Mouse (Mus musculus) kidney, postnatal 0 days (tissue): ENCODE data around the gene Smg8. TPM values are rescaled to one million over a fixed set of nuclear protein-coding genes. Genes with fewer than 3 reads are reported as not detected.
A peak's percentile ranks its signal among the peaks of the same experiment; 100 is the strongest.

Experiments
- ATAC-seq: fragments of 200-750 bp; cut with Nextera tagmentation; replicated peaks from 2 replicates; pipeline ENCODE4 v1.8.0; 2017; ENCODE audit warnings: low read depth, moderate number of reproducible peaks, moderate TSS enrichment, moderate library complexity; ENCODE audit not compliant: low FRiP score
- DNase-seq: peaks from one replicate; pipeline ENCODE4 v3.0.0-alpha.2; 2016; ENCODE audit warnings: low spot score
- H3K27ac ChIP-seq: fragments of 300-500 bp; sonication (generic); 2 replicates; pipeline ENCODE4 v1.5.1; 2014; ENCODE audit warnings: mild to moderate bottlenecking
- H3K27me3 ChIP-seq: fragments of 300-500 bp; sonication (generic); 2 replicates; pipeline ENCODE4 v1.6.1; 2014; ENCODE audit warnings: low read length, mixed read lengths; ENCODE audit not compliant: insufficient read depth
- H3K36me3 ChIP-seq: fragments of 300-500 bp; sonication (generic); 2 replicates; pipeline ENCODE4 v1.6.1; 2014; ENCODE audit warnings: low read length, mixed read lengths; ENCODE audit not compliant: insufficient read depth
- H3K4me1 ChIP-seq: fragments of 300-500 bp; sonication (generic); replicated peaks from 2 replicates; pipeline ENCODE4 v1.6.1; 2014; ENCODE audit warnings: antibody characterized with exemption, low read length, mixed read lengths; ENCODE audit not compliant: insufficient read depth
- H3K4me2 ChIP-seq: fragments of 300-500 bp; sonication (generic); 2 replicates; pipeline ENCODE4 v1.6.1; 2014; ENCODE audit warnings: mild to moderate bottlenecking, low read length, moderate library complexity, mixed read lengths
- H3K4me3 ChIP-seq: fragments of 300-500 bp; sonication (generic); replicated peaks from 2 replicates; pipeline ENCODE4 v1.5.1; 2014; ENCODE audit warnings: low read depth, low read length
- H3K9ac ChIP-seq: fragments of 300-500 bp; sonication (generic); 2 replicates; pipeline ENCODE4 v1.6.1; 2014; ENCODE audit warnings: low read depth, low read length
- H3K9me3 ChIP-seq: fragments of 300-500 bp; sonication (generic); replicated peaks from 2 replicates; pipeline ENCODE4 v1.6.1; 2016; ENCODE audit warnings: low read length, inconsistent platforms, mixed read lengths
- CTCF ChIP-seq: IDR thresholded peaks from 2 replicates; pipeline ENCODE4 v1.5.1; 2016; ENCODE audit warnings: antibody characterized with exemption, low read depth, mild to moderate bottlenecking, moderate library complexity
- WGBS: fragments of 180-500 bp; shearing (Covaris S2); extraction: QIAGEN DNeasy Blood & Tissue Kit; methylation state at CpG from one replicate; pipeline ENCODE4 v1.1.7; 2014; 5-methylcytosine and 5-hydroxymethylcytosine counted together
- polyA plus RNA-seq: library from polyadenylated mRNA; unstranded; fragments of >200 nt; fragmentation: Nextera tagmentation; extraction: Ambion mirVana; gene quantifications from 2 replicates; pipeline ENCODE4 v1.2.1, GENCODE M21; 2015

Smg8 gene
- polyA plus RNA-seq, 1 experiment from 2014 or later: 13.2 TPM

DNA sequence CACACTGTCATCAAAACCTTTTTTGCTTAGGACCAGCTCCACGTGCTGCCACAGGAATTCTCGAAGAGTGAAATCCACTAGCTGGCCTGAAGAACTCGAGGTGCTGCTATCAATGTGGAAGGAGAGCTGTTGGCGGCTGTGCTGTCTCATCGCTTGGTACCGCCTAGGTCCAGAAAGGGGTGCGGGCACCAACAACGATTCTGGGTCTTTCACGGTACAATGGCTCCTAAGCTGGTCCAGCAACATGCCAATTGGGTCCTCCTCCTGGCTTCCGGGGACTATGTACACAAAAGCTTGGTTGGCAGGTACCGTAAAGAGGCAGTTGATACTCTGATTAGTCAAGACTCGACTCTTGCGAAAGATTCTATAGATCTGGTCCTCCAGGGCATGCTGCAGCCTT lies 1.1 kb downstream of the Smg8 start:
- H3K36me3 ChIP-seq: peaks cover 16% of the 10 kb centered on the region; the same call in 1 of the 2 replicates
- TF ChIP-seq CTCF: no peak
- H3K9me3 ChIP-seq: no peaks in the 10 kb centered on the region
- H3K4me3 ChIP-seq: peak overlapping the region; percentile 95
- H3K9ac ChIP-seq: no peak overlapping the region; the same call in 1 of the 2 replicates
- H3K27me3 ChIP-seq: no peaks in the 10 kb centered on the region
- peaks cover 15% of the 10 kb centered on the region; the same call in 1 of the 2 replicates for H3K4me1 ChIP-seq
- peak overlapping the region; percentile 92 for H3K4me2 ChIP-seq
- WGBS: 88% methylated on average over 13 of the region's 13 CpGs
- ATAC-seq (no peak), DNase-seq (no peak)
- no peak overlapping the region for H3K27ac ChIP-seq

DNA sequence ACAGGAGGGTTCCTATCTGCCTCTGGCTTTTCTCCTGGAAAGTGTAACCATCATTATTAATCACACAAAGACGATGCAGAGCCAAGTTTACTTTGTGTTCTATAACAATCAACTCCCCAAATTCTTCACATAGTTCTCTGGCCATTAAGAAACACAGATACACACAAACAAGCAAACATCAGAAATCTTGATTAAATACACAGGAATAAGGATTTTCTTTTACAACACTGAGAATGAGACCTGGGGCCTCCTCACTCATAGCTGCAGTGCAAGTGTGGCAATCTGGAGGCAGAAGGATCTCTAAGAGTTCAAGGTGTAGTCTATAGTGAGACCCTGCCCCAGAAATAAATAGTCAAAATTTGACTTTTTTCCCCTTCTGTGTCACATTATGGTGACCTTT lies 2.9 kb downstream of the Smg8 start:
- H3K36me3 ChIP-seq: peaks cover 29% of the 10 kb centered on the region; the same call in 1 of the 2 replicates
- TF ChIP-seq CTCF: no peak
- peaks cover 15% of the 10 kb centered on the region; the same call in 1 of the 2 replicates for H3K4me1 ChIP-seq
- no peak overlapping the region for H3K4me2 ChIP-seq
- H3K4me3 ChIP-seq: no peak overlapping the region
- no peak overlapping the region for H3K27ac ChIP-seq
- no peaks in the 10 kb centered on the region for H3K27me3 ChIP-seq
- H3K9ac ChIP-seq: no peak overlapping the region
- no peak for DNase-seq
- no peaks in the 10 kb centered on the region for H3K9me3 ChIP-seq
- no peak for ATAC-seq
- 66% methylated on average over 1 of the region's 1 CpGs for WGBS

DNA sequence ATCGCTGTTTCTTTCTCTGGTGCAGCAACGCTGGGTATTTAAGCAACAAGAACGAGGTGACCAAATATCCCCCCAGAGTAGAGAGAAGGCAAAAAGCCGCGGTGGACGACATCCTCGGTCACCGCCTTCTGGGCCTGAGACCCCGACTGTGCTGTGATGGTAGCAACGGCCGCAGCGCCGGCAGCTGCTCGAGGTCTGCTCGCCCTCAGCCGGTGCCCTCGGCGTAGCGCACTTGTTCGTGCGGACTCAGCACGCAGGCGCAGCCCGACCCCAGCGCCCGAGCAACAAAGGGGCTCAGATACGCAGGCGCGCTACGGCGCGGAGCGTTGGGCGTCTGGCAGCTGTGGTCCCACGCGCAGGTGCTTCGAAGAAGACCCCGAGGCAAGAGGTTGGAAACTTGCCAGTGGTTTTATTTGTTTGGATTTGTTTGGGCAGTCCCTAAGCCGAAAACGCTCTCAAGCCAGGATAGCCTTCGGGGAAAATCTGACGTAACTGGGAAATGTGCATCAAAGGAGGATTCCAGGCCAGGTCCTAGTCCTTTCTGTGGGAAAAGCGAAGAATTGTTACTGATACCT lies 12.6 kb downstream of the Smg8 start, which contains the start of gene Gdpd1:
Gdpd1 (minus strand) TSS at position 197 of the 575 bp plus-strand sequence.
- Histone ChIP-seq H3K4me2 (peak within 1 kb of the TSS; percentile 91), H3K27me3 (no peaks in the 10 kb centered on the region), H3K27ac (peak within 1 kb of the TSS; percentile 33; the same call in 1 of the 2 replicates), H3K4me3 (peak within 1 kb of the TSS; percentile 56), H3K4me1 (no peaks in the 10 kb centered on the region; the same call in 1 of the 2 replicates), H3K9ac (peak within 1 kb of the TSS; percentile 54), H3K36me3 (peaks cover 8% of the 10 kb centered on the region), H3K9me3 (no peaks in the 10 kb centered on the region)
- peak; percentile 86 for DNase-seq
- TF ChIP-seq CTCF: peak; percentile 27; the same call in 1 of the 2 replicates
- peak; percentile 89 for ATAC-seq
- 0% methylated on average over 43 of the region's 43 CpGs for WGBS

DNA sequence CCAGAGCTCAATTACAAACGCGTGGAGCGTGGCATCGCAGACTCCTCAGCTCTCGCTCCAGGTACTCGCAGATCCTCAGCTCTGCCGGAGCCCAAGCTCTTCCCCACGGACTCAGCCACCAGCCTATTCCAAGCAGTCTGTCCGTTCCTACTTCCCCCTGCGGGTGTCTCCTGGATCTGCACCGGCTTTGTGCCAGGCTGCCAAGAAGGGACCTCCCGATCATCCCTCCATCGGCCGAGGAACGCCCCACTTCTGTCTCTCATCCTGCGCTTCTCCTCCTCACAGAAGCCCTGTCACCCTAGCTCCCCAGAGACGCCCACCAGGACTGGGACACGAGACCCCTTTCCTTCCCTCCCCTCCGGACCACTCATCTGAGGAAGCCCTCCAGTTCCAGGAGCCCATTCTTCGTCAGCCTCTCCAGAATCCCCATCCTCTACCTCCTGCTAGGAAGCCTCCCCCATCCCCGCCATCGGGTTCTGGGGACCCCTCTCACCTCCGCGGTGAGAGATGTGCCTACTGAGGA lies 13.2 kb downstream of the Smg8 start:
- Histone ChIP-seq H3K27ac (peak overlapping the region; percentile 33; the same call in 1 of the 2 replicates), H3K36me3 (peaks cover 8% of the 10 kb centered on the region), H3K4me3 (peak overlapping the region; percentile 56), H3K9me3 (no peaks in the 10 kb centered on the region), H3K9ac (peak overlapping the region; percentile 54), H3K4me2 (peak overlapping the region; percentile 91), H3K4me1 (no peaks in the 10 kb centered on the region; the same call in 1 of the 2 replicates), H3K27me3 (no peaks in the 10 kb centered on the region)
- peak; percentile 57 for TF ChIP-seq CTCF
- DNase-seq (peak; percentile 86), ATAC-seq (peak; percentile 29; the same call in 1 of the 2 replicates)
- 2% methylated on average over 24 of the region's 24 CpGs for WGBS

DNA sequence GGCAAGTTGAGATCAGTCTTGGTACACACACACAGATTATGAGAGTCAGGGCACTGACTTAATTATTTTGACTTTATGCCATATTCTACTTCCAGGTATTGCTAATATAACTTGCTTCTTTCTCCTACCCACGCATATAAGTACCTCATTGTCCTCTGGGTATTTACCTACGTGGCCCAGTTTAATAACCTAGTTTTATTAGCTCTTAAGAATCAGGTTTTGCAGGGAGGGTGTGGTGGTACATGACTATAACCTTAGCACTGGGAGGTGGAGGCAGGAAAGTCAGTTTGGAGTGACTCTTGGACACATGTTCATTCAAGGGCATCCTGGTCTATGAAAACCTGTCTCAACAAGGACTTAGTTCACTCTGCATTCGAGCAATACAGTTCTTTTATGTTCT lies 24.5 kb downstream of the Smg8 start:
- Histone ChIP-seq H3K4me3 (no peak overlapping the region), H3K4me2 (no peak overlapping the region), H3K27ac (no peak overlapping the region), H3K4me1 (no peaks in the 10 kb centered on the region), H3K9me3 (no peaks in the 10 kb centered on the region), H3K36me3 (0 out of 2 replicates have a peak, but pooled peaks cover 3% of the 10 kb centered on the region), H3K9ac (no peak overlapping the region), H3K27me3 (no peaks in the 10 kb centered on the region)
- no peak for DNase-seq
- no peak for TF ChIP-seq CTCF
- no peak for ATAC-seq
- 65% methylated on average over 3 of the region's 3 CpGs for WGBS

DNA sequence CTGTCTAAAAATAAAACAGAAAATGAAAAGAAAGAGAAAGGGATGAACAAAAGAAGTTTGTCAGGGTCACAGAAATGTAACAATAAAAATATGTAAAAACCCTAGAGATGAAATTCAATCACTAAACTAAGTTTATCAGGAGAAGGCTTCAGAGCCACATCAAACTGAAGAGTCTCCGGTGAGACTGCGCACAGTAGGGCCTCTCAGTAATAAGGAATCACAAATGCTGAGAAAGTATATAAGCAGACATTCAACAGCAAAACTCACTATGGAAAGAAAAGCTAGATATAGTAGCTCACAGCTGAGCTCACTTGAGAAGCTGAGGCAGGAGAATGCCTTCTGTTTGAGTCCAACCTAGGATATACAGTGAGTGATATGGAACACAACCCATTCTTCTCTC lies 26.2 kb downstream of the Smg8 start:
- 99% methylated on average over 2 of the region's 2 CpGs for WGBS
- ATAC-seq (no peak), DNase-seq (no peak)
- no peak for TF ChIP-seq CTCF
- Histone ChIP-seq H3K27ac (no peak overlapping the region), H3K4me1 (no peaks in the 10 kb centered on the region), H3K9ac (no peak overlapping the region), H3K4me2 (no peak overlapping the region), H3K9me3 (no peaks in the 10 kb centered on the region), H3K4me3 (no peak overlapping the region), H3K36me3 (0 out of 2 replicates have a peak, but pooled peaks cover 3% of the 10 kb centered on the region), H3K27me3 (no peaks in the 10 kb centered on the region)
